Mouse (Mus musculus) thymus, postnatal 0 days (tissue): ENCODE data around the gene Paf1. TPM values are rescaled to one million over a fixed set of nuclear protein-coding genes. Genes with fewer than 3 reads are reported as not detected.
"Not testable (repeated sequence)": the region's sequence is repeated elsewhere in the genome, so short reads cannot be mapped to it uniquely, and the experiment has no call there.

Source experiments
- DNase-seq: peaks from one replicate; pipeline ENCODE4 v3.0.0-alpha.2; 2015; ENCODE audit warnings: low spot score
- polyA plus RNA-seq: library from polyadenylated mRNA; unstranded; fragments of >200 nt; fragmentation: Nextera tagmentation; extraction: Ambion mirVana; gene quantifications from 2 replicates; pipeline ENCODE4 v1.2.1, GENCODE M21; 2015

Gene Paf1
- polyA plus RNA-seq, 1 experiment from 2014 or later, result 64.0 TPM

GRCm38 (mm10) chr7:28383606-28384005 is 9.1 kb upstream of the Paf1 start:
- DNase-seq, result no peak

DNA sequence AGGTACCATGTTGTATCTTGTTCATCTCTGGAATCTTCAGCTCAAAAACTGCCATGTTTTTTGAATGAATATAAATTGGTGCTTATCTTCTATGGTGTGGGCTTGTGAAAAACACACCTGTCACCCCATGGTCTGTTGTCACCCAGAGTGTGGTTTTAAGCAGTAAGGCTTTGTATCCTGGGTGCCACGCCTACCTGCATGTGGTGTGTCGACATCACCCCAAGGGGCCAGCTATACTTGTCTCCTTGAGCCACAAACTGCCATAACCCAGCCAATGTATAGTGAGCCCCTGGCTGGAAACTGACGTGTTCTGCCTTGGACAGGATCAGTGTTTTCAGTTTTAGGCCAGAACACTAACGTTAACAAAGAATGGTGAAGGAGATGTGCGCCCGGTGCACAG is 8.6 kb upstream of the Paf1 start:
- peak; percentile 81 for DNase-seq

DNA sequence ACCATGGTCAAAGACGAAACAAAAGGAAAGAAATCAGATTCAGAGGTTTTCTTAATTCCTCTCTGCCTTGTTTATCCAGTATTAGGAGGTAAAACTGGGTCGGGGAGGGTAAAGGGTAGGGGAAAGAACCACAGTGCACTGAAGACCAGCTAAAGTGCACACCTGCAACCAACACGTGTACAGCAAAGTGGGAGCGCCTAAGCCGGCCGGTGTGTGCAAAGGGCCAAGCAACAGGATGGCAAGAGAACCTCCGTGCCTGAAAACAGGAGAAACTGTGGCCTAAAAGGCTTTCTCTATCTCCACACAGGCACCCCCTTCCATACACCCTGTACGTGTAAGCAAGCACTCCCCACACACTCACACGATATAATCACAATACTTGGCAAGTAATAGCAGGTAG is 7.6 kb upstream of the Paf1 start:
- peak; percentile 41 for DNase-seq

- no peak for DNase-seq
Observed at GRCm38 (mm10) chr7:28386007-28386406, 6.7 kb upstream of the Paf1 start.

DNA sequence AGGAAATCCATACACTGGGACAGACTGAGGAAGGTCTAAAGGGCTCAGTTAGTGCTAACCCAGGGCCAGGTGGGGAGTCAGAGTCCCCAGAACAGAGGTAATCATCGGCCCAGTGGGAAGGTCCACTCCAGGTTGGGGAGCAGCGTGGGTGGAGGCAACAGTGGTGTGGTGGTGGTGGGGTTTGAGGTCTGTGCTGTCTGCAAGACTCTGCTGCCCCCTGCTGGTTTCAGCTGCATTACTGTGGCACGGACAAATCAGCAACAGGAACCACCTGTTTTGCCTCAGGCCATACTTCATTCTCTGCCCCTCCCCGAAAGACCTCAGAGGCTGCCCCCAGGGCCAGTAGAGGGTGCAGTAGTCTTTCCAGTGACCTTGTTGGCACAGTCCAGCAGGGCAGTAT is 6.3 kb upstream of the Paf1 start:
- peak; percentile 89 for DNase-seq

DNA sequence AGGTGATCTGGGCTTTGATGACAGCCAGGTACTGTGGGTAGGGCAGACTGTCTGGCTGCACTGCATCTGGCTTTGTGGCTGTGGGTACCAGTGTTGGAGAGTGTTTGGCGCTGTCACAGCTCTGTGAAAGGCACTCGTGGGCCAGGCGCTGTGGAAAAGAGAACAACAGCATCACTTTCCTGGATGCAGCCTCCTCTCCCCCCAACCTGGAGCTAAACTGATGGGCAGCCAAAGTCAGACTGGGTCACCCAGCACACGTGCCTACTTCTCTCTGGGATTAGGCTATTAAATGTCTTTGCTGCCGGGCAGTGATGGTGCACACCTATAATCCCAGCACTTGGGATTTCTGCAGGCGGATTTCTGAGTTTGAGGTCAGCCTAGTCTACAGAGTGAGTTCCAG is 5.9 kb upstream of the Paf1 start:
- not testable (repeated sequence) for DNase-seq

DNA sequence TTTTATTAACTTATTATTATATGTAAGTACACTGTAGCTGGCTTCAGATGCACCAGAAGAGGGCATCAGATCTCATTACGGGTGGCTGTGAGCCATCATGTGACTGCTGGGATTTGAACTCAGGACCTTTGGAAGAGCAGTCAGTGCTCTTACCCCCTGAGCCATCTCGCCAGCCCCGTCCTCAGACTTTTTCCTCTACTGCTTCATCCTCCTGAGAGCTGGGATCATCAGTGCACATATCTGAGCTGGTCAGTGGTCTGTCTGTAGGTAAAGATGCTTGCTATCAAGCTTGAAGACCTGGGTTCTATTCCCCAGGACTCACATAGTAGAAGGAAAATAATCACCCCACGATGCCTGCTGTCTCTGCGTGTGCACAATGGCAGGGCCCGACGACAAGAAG is 5.4 kb upstream of the Paf1 start:
- not testable (repeated sequence) for DNase-seq

GRCm38 (mm10) chr7:28390331-28390730 is 2.4 kb upstream of the Paf1 start:
- DNase-seq, result no peak

- DNase-seq, result no peak
Observed at GRCm38 (mm10) chr7:28393272-28393951, 661 bp downstream of the Paf1 start.

- DNase-seq, result no peak
Observed at GRCm38 (mm10) chr7:28395425-28395824, 2.7 kb downstream of the Paf1 start.

DNA sequence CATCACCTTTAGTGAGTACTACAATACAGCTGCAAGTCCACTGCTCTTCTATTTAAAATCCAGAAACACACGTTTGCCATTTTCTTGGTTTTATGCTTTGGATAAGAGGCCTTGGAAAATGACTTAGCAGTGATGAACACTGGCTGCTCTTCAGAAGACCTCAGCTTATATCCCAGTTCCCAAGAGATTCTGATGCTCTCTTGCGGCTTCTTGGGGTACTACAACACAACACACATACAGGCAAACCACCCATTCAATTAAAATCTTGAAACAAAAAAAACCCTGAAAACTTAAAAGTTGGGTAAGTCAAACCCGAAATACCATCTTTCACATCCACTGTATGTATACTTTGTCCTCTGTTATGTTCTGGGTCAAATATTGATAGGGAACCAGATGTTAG is 5.2 kb downstream of the Paf1 start:
- DNase-seq, result peak; percentile 25

GRCm38 (mm10) chr7:28398696-28399340 is 6.1 kb downstream of the Paf1 start:
- no peak for DNase-seq

DNA sequence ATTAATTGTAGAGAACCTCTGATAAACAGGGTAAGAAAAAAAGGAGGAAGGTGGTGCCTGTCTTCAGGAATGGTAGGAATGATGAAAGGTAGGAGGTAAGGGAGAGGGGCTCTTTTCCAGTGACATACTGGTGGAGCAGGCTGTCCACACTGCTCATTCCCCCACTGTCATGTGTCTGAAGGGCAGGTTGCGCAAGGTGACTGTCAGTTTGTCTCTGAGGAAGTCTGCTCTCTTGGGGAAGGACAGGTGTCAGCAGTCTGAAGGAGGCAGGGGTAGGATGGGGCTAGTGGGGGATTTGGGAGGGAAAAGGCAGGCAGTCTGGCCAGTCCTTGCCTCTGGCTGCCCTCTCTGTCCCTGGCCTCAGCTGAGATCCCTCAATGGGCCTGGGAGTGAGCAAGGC is 8.3 kb downstream of the Paf1 start:
- no peak for DNase-seq

- DNase-seq, result no peak
Observed at GRCm38 (mm10) chr7:28401942-28402341, 9.2 kb downstream of the Paf1 start.

GRCm38 (mm10) chr7:28410841-28411475 is 18.2 kb downstream of the Paf1 start:
- DNase-seq, result no peak

- DNase-seq, result peak; percentile 47
Observed at GRCm38 (mm10) chr7:28412826-28413225, 20.1 kb downstream of the Paf1 start.

DNA sequence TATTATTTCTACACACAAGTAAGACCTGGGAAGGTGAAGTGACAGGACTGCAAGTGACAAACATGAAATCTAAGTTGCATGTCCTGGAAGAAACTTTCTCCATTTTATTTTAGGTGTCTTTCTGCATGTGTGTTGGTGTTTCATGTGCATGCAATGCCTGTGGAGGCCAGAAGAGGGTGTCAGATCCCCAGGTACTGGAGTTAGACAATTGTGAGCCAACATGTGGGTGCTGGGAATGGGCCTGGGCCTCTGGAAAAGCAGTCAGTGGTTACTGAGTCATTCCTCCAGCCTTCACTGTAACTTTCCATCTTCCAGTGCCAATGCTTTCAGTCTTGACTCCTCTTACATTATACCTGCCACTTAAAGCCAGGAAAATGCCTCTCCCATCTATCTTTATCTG is 24.6 kb downstream of the Paf1 start:
- no peak for DNase-seq

DNA sequence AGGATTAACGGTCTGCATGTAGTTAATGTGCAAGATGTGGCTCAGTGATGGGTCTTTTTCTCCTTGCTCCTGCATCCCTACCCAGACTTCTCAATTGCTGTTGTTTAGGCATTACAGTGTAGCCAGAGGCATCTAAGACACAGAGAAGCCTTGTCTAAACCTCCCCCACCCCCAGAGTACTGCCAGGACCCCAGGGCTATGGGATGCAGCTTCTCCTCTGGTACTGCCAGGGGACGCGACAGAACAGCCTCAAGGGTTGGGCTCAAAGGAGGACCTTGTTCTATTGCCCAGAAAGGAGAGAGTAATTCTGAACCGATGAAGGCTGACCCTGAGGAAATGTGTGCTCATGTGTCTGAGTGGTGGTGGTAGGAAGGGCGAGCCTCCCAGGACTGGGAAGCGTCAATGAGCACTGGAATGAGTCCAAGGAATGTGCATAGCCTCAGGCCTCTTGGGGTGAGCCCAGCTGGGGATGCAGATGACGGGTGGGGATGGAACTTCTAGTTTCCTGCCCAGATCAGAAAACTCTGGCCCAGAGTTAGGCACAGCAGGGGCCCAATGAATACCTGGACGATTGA is 25.4 kb downstream of the Paf1 start:
- no peak for DNase-seq

DNA sequence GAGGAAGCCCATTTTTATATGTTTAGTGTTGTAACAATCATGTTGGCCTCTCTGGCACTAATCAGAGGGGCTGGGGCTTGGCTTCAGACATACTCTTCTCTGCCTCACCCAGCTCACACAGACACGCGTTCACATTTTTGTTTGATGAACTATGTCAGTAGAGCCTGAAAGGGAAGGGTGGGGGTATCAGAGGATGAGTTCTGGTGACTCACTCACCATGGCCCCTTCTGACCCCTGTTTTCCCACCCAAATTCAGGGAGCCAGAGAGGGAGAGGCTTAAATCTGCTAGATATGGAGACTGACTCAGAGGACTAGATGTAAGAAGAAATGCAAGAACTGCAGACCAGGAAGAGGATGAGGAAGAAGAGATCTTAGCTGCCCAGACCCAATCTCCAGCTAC is 26.7 kb downstream of the Paf1 start:
- no peak for DNase-seq

DNA sequence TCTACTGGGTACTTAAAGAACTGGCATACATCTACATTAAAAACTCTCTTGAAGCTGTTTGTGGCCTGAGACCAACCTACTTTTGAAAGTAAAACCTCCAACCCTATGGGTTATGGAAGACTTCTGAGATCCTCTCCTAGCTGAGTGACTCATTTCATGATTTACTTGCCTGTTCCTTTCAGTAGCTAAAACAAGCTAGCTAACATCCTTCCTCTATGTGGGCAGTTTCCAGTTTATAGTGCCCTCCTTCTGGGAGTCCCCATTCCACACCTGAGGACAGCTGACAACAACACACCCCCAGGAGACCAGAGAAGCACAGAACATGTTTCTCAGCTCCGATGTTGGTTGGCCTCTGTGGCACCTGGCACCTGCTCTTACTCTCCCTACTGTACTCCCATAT is 30.3 kb downstream of the Paf1 start:
- no peak for DNase-seq

- no peak for DNase-seq
Observed at GRCm38 (mm10) chr7:28427738-28428137, 35.0 kb downstream of the Paf1 start.

GRCm38 (mm10) chr7:28430512-28430911 is 37.8 kb downstream of the Paf1 start:
- no peak for DNase-seq
